Mouse (Mus musculus) kidney, postnatal 36 days (tissue): Measurements from ENCODE around the gene Zfp688.
"Not testable (repeated sequence)": the region's sequence is repeated elsewhere in the genome, so short reads cannot be mapped to it uniquely, and the experiment has no call there.

ENCODE experiments used
- DNase-seq, 2 experiments: peaks; one replicate each; pipeline ENCODE4 v3.0.0; 2021 to 2022; ENCODE audit warnings: mixed read lengths in 2 of 2

Zfp688 gene

GRCm38 (mm10) chr7:127421388-127422191, at the start of gene Zfp688:
Zfp688 (minus strand) TSS chr7:127422068.
- DNase-seq, result peak; percentile 97 to 99

DNA sequence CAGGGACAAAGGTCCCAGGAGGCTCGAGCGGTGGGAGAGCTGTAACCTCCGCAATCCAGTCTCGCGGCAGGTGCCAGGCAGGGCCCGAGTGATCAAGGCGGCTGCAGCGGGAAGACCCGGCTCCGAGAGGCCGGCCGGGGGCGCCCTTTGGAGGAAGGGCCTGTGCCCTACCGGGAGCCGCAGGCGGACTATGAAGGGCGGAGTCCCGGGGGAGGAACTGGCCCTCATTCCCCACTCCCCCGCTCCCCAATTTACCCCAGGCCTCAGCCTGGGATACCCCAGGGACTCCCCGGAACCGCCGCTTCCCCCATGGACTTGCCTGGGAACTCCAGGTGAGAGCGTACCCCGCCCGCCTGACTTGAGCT, 49.8 kb upstream of the Zfp688 start:
- DNase-seq, result peak in 1 of 2 experiments; percentile 74

DNA sequence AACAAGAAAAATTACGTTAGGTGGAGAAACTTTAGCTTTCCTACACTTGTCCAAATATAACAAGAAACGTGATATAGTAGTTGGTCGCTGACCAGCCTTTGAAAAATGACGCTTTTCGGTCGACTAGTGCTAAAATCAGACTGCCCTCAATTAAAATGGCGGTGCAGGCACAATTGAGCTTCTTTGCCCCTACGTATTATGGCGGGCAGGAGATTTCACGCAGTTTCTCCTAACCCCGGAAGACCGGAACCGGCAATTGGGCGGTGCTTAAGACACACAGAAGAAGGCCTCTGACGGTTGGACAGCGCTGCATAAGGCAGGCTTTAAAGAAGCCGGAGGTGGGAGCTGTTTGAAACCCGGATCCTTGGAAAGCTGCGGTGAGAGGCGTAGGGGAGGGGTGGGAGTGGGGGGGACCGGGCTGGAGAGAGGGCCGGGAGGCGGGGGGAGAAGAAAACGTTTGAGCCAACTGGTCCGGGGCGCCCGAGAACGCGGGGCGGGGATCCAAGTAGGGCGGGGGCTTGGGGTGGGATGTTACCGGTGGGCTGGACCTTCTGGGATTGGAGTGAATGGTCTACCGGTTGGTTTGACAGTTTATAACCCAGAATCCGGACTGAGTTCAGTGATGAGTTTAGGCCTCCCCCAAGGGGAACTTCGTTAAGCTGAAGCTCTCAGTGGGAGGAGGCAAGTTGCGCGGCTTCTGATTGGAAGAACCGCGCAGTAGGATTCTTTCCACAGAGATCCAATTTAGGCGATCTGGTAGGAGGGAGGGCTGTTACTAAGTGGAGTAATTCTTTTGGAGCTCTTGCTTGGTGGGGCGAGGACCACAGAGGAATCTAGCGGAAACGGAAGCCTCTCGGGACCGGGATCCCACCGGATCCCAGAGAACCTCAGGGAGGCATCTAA, 49.1 kb upstream of the Zfp688 start:
- peak; percentile 93 to 97 for DNase-seq

- peak; percentile 39 to 51 for DNase-seq
These were observed 48.3 kb upstream of the Zfp688 start for GRCm38 (mm10) chr7:127470011-127470715.

- no peak for DNase-seq
These were observed 44.7 kb upstream of the Zfp688 start for GRCm38 (mm10) chr7:127466606-127467005.

DNA sequence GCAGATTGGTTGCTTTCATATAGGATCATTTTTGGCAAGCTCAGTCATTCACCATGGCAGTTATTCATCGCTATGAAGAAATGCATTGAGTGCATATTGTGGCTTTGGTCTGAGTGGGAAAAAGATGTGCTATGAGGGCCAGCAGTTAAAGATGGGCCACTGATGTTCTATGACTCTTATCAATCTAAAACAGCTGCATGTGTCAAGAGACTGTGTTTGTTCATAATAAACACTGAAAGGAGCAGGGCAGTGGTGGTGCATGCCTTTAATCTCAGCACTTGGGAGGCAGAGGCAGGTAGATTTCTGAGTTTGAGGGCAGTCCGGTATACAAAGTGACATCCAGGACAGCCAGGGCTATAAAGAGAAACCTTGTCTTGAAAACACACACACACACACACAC, 43.8 kb upstream of the Zfp688 start:
- DNase-seq, result not testable (repeated sequence)

DNA sequence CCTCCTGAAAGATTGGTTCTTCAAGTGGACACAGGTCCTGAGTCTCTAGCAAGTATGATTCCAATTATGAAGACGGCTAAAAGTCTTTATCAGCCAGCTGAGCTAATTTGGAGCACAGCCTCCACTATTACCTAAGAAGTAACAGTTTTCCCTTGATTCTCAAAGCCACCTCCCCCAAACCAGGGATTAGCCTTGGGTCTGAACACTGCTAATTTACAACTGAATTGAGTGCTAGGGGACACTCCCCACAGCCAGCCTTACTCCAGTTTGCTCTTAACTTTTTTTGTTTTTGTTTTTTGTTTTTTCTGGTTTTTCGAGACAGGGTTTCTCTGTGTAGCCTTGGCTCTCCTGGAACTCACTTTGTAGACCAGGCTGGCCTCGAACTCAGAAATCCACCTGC, 43.3 kb upstream of the Zfp688 start:
- no peak for DNase-seq

DNA sequence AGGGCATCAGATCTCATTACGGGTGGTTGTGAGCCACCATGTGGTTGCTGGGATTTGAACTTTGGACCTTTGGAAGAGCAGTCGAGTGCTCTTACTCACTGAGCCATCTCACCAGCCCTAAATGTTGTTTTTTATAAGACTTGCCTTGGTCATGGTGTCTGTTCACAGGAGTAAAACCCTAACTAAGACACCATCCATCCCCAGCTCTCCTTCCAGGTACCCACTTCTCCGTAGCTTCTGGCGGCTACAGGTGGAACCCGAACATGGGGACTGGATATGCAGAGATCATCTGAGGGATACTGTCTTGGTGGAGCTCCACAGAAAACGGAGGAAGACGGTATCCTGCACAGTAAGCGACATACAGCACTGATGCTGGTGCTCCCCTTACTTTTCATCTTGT, 37.4 kb upstream of the Zfp688 start, which contains the start of gene Prr14:
Gene Prr14, plus strand, starts transcription at position 301 of the 400 bp plus-strand sequence.
- not testable (repeated sequence) for DNase-seq

DNA sequence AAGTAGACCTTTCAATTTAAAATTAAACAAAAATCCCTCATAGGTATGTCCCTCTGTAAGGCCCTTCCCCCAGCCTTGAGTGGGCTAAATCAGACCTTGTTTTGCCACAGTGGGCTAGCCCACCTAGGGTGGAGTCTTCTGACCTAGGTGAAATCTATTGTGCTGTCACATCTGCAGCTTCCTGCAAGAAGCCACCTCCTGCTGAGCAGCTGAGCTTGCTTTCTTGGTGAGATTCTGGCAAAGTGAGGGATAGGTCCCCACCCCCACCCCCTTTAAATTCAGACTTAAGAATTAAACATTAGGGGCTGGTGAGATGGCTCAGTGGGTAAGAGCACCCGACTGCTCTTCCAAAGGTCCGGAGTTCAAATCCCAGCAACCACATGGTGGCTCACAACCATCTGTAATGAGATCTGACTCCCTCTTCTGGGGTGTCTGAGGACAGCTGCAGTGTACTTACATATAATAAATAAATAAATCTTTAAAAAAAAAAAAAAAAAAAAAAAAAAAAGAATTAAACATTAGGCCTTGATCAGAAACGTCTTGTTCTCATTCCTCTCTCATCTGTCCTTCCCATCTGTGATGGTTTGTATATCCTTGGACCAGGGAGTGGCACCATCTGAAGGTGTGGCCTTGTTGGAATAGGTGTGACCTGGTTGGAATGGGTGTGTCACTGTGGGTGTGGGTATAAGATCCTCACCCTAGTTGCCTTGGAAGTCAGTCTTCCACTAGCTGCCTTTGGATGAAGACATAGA, 36.7 kb upstream of the Zfp688 start:
- not testable (repeated sequence) for DNase-seq

GRCm38 (mm10) chr7:127454905-127455304, 33.0 kb upstream of the Zfp688 start:
- peak in 1 of 2 experiments; percentile 19 for DNase-seq

DNA sequence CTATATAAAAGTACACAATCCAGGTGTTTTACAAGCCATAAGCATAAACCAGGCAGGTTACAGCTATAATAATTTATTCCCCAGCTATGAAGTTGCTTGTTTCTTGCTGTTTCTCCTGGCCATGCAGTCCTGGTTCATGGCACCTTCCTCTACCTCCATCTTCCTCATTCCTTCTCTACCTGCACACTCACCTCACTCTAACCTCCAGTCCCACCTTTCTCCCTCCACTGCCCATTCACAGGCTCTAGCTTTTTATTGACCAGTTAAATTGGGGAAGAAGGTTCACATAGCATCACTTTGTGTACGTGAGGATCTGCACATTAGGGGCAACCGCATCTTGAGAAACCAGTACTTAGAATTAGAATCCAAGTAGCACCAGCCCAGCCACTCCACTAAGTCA, 31.2 kb upstream of the Zfp688 start:
- DNase-seq, result no peak

DNA sequence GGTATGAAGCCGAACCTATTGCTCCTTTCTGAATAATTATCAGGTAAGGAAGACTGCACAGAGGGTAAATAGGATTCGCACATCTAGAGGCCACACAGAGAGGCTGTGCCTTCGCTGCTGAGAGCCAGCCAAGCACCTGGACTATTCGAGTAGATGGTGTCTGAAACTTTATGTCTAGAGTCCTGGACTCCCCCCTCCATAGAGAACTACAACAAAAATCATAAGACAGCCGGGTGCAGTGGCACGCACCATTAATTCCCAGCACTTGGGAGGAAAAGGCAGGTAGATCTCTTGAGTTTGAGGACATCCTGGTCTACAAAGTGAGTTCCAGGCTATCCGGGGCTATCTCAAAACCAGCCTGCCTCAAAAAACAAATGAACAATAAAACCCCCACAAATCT, 28.1 kb upstream of the Zfp688 start:
- no peak for DNase-seq

DNA sequence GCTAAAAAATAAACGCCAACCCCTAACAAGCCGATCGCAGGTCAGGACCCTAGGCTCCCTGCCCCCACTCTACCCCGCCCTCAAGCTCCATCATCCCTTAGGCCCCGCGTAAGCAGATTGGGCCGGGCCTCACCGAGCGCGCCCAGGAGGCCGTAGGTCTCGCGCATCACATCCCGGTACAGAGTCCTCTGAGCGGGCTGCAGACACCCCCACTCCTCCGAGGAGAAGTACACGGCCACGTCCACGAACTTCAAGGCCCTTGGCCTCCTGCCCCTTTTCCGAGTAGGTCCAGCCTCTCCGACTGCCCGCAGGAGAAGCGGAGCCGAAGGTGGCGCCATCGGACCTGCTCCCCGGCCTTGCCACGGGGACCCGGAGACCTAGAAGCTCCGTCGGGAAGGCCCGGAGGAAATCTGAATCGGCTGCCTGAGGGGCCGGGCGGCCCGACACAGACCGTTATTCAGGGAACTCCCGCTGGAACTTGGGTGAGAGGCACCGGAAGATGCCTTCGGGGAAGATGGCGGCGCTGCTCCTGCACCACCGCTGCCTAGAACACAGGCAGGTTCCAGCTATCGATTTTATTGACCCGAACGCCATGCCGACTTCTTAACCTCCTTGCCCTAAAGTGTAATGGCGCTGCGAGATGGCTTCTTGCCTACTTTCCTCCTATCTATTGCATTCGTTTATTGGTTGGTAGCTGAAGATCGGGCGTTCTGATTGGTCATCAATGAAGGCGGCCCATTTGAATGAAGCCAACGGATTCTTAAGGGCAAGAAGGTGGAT, 26.8 kb upstream of the Zfp688 start, which contains the start of gene Zfp689:
Gene Zfp689, minus strand, starts transcription at position 638 of the 780 bp plus-strand sequence.
- DNase-seq, result peak; percentile 94 to 98

- DNase-seq, result peak; percentile 57 to 73
These were observed 22.1 kb upstream of the Zfp688 start for GRCm38 (mm10) chr7:127443976-127444375.

- peak in 1 of 2 experiments; percentile 35 for DNase-seq
These were observed 15.9 kb upstream of the Zfp688 start for GRCm38 (mm10) chr7:127437724-127438123.

DNA sequence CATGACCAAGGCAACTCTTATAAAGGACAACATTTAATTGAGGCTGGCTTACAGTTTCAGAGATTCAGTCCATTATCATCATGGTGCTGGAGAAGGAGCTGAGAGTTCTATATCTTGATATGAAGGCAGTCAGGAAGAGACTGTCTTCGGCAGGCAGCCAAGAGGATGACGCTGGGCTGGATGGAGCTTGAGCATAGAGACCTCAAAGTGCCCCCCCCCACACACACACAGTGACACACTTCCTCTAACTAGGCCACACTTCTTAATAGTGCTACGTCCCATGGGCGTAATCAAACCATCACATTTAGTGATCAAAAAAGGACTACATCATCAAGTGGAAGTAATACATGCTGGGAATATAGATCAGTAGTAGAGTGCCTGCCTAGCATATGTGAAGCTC, 13.3 kb upstream of the Zfp688 start:
- DNase-seq, result no peak

- DNase-seq, result peak; percentile 67 to 68
These were observed 4.5 kb upstream of the Zfp688 start for GRCm38 (mm10) chr7:127426354-127426753.

- DNase-seq, result peak; percentile 55 to 68
These were observed 4.0 kb upstream of the Zfp688 start for GRCm38 (mm10) chr7:127425911-127426310.

DNA sequence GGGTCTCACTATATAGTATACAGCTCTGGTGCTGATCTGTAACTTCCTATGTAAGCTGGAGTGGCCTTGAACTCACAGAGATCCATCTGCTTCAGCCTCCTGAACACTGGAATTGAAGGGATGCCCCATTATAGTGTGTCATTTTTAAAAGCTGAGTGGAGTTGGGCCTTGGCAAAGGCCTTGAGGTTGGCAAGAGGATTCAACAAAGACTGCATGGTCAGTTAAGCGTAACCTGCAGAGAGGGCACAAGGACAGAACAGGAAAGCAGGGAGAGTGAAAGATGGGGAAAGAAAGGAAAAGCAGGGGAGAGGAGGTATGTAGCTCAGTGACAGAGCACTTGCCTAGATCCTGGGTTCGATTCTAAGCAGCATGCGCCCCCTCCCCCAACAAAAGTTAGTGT, 3.4 kb upstream of the Zfp688 start:
- DNase-seq, result peak; percentile 63 to 69

DNA sequence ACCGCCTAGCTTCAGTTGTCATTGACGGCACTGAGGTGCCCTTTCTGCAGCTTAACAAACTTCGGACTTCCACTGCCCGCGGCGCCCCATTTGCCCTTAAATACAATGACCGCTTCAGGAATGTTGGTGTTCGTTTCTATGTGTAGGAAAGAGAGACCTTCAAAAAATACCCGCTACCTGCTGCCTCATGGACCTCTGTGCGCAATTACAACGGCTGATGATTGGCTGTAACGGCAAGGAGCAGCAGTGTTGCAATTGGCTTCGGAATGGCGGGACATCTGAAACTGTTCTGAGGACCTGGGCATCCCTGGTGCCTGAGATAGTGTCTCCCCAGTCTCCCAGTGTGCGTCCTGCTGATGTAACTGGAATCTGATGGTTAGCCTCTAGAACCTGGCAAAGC, 379 bp upstream of the Zfp688 start:
- DNase-seq, result peak; percentile 59 to 64

- DNase-seq, result no peak
These were observed 10.4 kb downstream of the Zfp688 start for GRCm38 (mm10) chr7:127411418-127411817.
